Mouse (Mus musculus) heart, embryonic 15.5 days (tissue): Measurements from ENCODE around the gene C2cd4d. TPM values are rescaled to one million over a fixed set of nuclear protein-coding genes. Genes with fewer than 3 reads are reported as not detected.
A peak's percentile ranks its signal among the peaks of the same experiment; 100 is the strongest.

Source experiments
- ATAC-seq: fragments of 200-750 bp; cut with Nextera tagmentation; replicated peaks from 2 replicates; pipeline ENCODE4 v1.8.0; 2017; ENCODE audit warnings: low read depth, moderate TSS enrichment; ENCODE audit not compliant: insufficient number of reproducible peaks, insufficient read depth, low FRiP score
- H3K27ac ChIP-seq: fragments of 300-500 bp; sonication (generic); 2 replicates; pipeline ENCODE4 v1.5.1; 2015; ENCODE audit warnings: mild to moderate bottlenecking, inconsistent platforms
- H3K27me3 ChIP-seq: fragments of 300-500 bp; sonication (generic); 2 replicates; pipeline ENCODE4 v1.6.1; 2015; ENCODE audit warnings: inconsistent platforms
- H3K36me3 ChIP-seq: fragments of 300-500 bp; sonication (generic); 2 replicates; pipeline ENCODE4 v1.6.1; 2015; ENCODE audit warnings: mild to moderate bottlenecking, inconsistent platforms
- H3K4me1 ChIP-seq: fragments of 300-500 bp; sonication (generic); replicated peaks from 2 replicates; pipeline ENCODE4 v1.6.1; 2015; ENCODE audit warnings: inconsistent platforms
- H3K4me2 ChIP-seq: fragments of 300-500 bp; sonication (generic); 2 replicates; pipeline ENCODE4 v1.6.1; 2015; ENCODE audit warnings: inconsistent platforms, mild to moderate bottlenecking, moderate library complexity
- H3K4me3 ChIP-seq: fragments of 300-500 bp; sonication (generic); 2 replicates; pipeline ENCODE4 v1.5.1; 2015; ENCODE audit warnings: mild to moderate bottlenecking, inconsistent platforms
- H3K9ac ChIP-seq: fragments of 300-500 bp; sonication (generic); 2 replicates; pipeline ENCODE4 v1.6.1; 2015; ENCODE audit warnings: mild to moderate bottlenecking, inconsistent platforms
- H3K9me3 ChIP-seq: fragments of 300-500 bp; sonication (generic); replicated peaks from 2 replicates; pipeline ENCODE4 v1.6.1; 2016; ENCODE audit warnings: inconsistent platforms
- WGBS: fragments of 180-500 bp; shearing (Covaris S2); methylation state at CpG from one replicate; pipeline ENCODE4 v1.1.7; 2015; ENCODE audit warnings: mixed read lengths; 5-methylcytosine and 5-hydroxymethylcytosine counted together
- polyA plus RNA-seq: library from polyadenylated mRNA; unstranded; fragments of >200 nt; fragmentation: Nextera tagmentation; extraction: Ambion mirVana; gene quantifications from 2 replicates; pipeline ENCODE4 v1.2.1, GENCODE M21; 2015

C2cd4d gene
- polyA plus RNA-seq, 1 experiment from 2014 or later: 0.19 TPM

DNA sequence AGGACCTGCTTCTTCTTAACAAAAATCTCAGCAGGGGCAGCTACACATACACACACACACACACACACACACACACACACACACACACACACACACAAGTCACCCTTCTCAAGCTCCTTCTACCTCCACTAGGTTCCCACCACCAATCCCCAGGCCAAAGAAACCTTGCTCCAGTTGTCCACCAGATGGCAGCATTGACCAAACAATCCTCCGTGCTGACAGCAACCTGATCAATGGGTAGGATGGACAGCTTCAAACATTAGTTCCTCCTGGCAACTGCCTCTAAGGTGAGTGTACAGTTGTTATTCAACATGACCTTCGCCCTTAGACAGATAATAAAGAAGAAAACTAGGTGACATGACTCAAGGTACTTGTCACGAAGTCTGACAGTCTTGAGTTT is 4.5 kb downstream of the C2cd4d start:
- 22% methylated on average over 3 of the region's 3 CpGs for WGBS
- H3K4me3 ChIP-seq: no peak overlapping the region
- no peaks in the 10 kb centered on the region for H3K36me3 ChIP-seq
- H3K9ac ChIP-seq: no peak overlapping the region
- no peak overlapping the region for H3K4me2 ChIP-seq
- ATAC-seq: no peak
- H3K27ac ChIP-seq: no peak overlapping the region
- no peaks in the 10 kb centered on the region for H3K9me3 ChIP-seq
- peaks cover 16% of the 10 kb centered on the region for H3K4me1 ChIP-seq
- peaks cover 42% of the 10 kb centered on the region for H3K27me3 ChIP-seq

DNA sequence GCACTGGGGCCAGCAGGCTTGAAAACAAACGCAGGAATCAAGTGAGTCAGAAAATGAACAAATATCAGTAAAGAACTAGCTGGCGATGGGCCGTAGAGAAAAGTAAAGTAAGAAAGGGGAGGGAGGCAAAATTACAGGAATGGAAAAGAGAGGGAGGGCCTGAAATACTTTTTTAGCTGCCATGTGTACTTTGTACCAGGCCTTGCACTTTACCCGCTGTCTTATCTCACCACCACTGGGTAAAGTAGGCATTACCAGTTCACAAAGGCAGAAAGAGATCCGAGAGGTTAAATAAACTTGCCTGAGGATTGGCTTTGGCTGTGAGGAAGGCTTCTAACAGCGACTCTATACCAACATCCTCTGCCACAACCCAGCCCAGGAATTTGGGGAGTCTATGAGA is 5.3 kb downstream of the C2cd4d start:
- H3K27ac ChIP-seq: no peak overlapping the region
- ATAC-seq: no peak
- peaks cover 37% of the 10 kb centered on the region for H3K27me3 ChIP-seq
- H3K4me1 ChIP-seq: peaks cover 23% of the 10 kb centered on the region
- no peaks in the 10 kb centered on the region for H3K9me3 ChIP-seq
- 76% methylated on average over 6 of the region's 6 CpGs for WGBS
- H3K9ac ChIP-seq: no peak overlapping the region
- H3K4me2 ChIP-seq: no peak overlapping the region
- H3K36me3 ChIP-seq: no peaks in the 10 kb centered on the region
- no peak overlapping the region for H3K4me3 ChIP-seq

DNA sequence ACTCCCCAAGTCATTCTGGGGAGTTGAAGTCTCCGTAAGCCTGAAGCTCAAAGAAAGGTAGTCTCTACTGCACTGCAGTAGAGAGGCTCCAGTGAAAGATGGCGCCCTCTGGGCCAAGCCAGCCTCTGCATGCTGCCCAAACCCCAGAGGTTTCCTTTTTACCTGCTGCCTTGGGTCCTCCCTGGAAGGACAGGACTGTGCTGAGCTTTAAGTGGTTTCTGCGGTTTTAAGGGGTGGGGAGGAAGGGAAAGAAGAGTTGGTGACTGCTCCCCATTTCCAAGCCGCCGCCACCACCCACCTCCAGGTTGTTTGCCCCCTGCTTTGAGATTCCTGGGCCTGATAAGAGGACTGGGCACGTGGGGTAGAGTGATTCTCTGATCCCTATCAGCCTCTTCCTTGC is 6.4 kb downstream of the C2cd4d start:
- Histone ChIP-seq H3K27ac (no peak overlapping the region), H3K4me2 (no peak overlapping the region), H3K9me3 (no peaks in the 10 kb centered on the region), H3K4me1 (peaks cover 29% of the 10 kb centered on the region), H3K9ac (no peak overlapping the region), H3K27me3 (peaks cover 31% of the 10 kb centered on the region), H3K4me3 (no peak overlapping the region), H3K36me3 (no peaks in the 10 kb centered on the region)
- ATAC-seq: no peak
- 62% methylated on average over 6 of the region's 6 CpGs for WGBS

DNA sequence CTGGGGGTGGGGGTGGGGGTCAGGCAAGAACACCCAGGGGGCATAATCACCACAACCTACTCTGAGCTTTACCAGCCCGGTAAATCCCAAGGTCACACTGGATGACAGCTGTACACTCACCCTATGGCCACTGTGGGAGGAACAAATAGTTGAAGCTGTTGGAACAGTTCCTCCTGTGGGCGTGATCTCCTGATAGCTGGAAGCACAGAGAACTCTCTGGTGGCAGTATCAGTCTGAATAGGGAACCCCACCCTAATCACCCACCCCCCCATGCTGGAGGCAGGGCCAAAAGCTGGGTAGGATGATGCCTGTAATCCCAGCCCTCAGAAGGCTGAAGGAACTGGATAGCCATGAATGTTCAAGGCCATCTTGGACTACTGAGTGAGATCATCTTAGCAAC is 7.5 kb downstream of the C2cd4d start:
- H3K9me3 ChIP-seq: no peaks in the 10 kb centered on the region
- peaks cover 23% of the 10 kb centered on the region for H3K27me3 ChIP-seq
- WGBS: 35% methylated on average over 2 of the region's 2 CpGs
- H3K9ac ChIP-seq: no peak overlapping the region
- H3K27ac ChIP-seq: no peak overlapping the region
- no peak for ATAC-seq
- H3K4me3 ChIP-seq: no peak overlapping the region
- H3K4me2 ChIP-seq: no peak overlapping the region
- peaks cover 31% of the 10 kb centered on the region for H3K4me1 ChIP-seq
- no peaks in the 10 kb centered on the region for H3K36me3 ChIP-seq

DNA sequence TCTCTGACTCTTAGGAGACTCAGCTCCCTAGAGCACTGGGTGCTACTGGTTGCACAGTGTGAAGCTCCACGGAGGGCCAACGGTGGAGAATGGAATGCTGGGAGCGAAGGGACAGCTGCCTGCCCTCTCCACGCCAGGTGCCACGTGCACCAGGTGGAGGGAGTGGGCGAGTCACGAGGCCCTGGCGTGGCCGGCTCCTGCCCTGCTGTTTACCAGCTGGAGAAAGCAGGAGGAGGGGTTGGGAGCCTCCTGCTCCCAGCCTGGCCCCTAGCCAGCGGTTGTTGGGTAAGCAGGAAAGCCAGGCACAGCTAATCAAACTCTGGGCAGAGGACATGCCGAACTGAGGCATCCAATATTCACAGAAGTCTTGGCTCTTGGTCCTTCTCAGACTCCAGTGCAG is 9.4 kb downstream of the C2cd4d start:
- Histone ChIP-seq H3K4me1 (peaks cover 31% of the 10 kb centered on the region), H3K27ac (0 out of 2 replicates have a peak overlapping the region, but pooled peaks have one; percentile 31), H3K9ac (no peak overlapping the region), H3K4me3 (peak overlapping the region; percentile 29), H3K9me3 (no peaks in the 10 kb centered on the region), H3K4me2 (peak overlapping the region; percentile 57), H3K27me3 (peaks cover 22% of the 10 kb centered on the region), H3K36me3 (no peaks in the 10 kb centered on the region)
- WGBS: 6% methylated on average over 11 of the region's 11 CpGs
- peak; percentile 56; the same call in 1 of the 2 replicates for ATAC-seq

DNA sequence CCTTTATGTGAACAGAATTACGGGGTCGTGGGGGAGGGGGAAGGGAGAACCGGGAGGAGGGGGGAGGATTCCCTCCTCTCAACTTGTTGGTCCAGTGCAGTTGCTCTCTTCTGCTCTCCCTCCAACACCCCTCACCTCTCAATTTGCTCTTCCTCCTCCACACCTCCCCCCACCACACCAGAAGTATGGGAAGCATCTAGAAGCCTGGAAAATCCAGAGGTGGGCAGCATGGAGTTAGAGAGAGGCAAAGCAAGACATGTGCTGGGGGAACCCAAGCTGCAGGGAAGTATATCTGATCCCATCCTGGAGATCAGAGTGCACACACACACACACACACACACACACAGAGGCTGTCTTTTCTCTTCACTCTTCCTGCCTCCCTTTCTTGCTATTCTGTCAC is 9.8 kb downstream of the C2cd4d start:
- peaks cover 31% of the 10 kb centered on the region for H3K4me1 ChIP-seq
- H3K27ac ChIP-seq: 0 out of 2 replicates have a peak overlapping the region, but pooled peaks have one; percentile 31
- peak overlapping the region; percentile 57 for H3K4me2 ChIP-seq
- no peaks in the 10 kb centered on the region for H3K9me3 ChIP-seq
- peaks cover 26% of the 10 kb centered on the region for H3K27me3 ChIP-seq
- H3K4me3 ChIP-seq: peak overlapping the region; percentile 29
- ATAC-seq: no peak
- H3K36me3 ChIP-seq: no peaks in the 10 kb centered on the region
- H3K9ac ChIP-seq: no peak overlapping the region
- 0% methylated on average over 3 of the region's 3 CpGs for WGBS

DNA sequence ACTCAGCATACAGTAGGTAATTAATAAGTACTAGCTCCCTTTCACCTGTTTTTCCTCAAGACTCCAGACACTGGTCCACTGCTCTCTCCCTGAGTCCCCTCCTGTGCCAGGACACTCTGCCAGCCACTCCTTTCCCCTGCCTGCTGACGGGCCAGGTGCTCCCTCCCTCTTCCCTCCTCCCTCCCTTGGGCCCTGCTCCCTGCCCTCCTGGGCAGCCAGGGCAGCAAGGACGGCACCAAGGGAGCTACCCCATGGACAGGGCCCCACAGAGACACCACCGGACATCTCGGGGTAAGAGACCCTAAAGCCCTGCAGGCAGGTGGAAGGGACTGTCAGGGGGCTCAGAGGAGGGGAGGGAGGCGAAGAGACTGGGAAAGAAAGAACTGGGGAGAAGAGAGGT is 10.4 kb downstream of the C2cd4d start, which contains the start of gene Rorc:
TSS of gene Rorc (plus strand) at position 154 of the 400 bp plus-strand sequence.
- Histone ChIP-seq H3K27me3 (peaks cover 30% of the 10 kb centered on the region), H3K36me3 (no peaks in the 10 kb centered on the region), H3K9ac (peak within 1 kb of the TSS; percentile 52), H3K9me3 (no peaks in the 10 kb centered on the region), H3K27ac (peak within 1 kb of the TSS; percentile 31; the same call in 1 of the 2 replicates), H3K4me2 (peak within 1 kb of the TSS; percentile 71), H3K4me1 (peaks cover 31% of the 10 kb centered on the region), H3K4me3 (peak within 1 kb of the TSS; percentile 48)
- no peak for ATAC-seq
- WGBS: 18% methylated on average over 5 of the region's 5 CpGs

DNA sequence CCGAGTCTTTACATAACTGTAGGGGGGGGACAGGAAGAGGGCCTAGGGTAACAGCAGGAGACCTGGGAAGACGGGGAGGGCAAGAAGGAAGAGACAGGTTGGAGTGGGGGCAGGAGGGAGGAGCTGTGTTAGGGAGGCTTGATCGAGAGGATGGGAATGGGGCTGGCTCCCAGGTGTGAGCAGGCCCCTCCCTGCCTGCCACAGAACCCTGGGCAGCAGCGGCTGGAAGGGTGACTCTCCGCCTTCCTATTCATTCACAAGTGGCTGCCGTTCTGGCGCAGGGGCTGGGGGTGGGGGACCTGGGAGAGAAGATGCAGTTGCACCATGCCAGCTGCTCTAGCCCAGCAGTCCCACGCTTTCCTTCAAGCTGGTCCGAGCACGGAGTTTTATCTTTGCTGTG is 10.9 kb downstream of the C2cd4d start:
- peak overlapping the region; percentile 23; the same call in 1 of the 2 replicates for H3K27ac ChIP-seq
- H3K9ac ChIP-seq: peak overlapping the region; percentile 52
- ATAC-seq: peak; percentile 40; the same call in 1 of the 2 replicates
- peaks cover 32% of the 10 kb centered on the region for H3K27me3 ChIP-seq
- peak overlapping the region; percentile 48 for H3K4me3 ChIP-seq
- peaks cover 31% of the 10 kb centered on the region for H3K4me1 ChIP-seq
- H3K9me3 ChIP-seq: no peaks in the 10 kb centered on the region
- 5% methylated on average over 9 of the region's 10 CpGs for WGBS
- no peaks in the 10 kb centered on the region for H3K36me3 ChIP-seq
- H3K4me2 ChIP-seq: peak overlapping the region; percentile 71

DNA sequence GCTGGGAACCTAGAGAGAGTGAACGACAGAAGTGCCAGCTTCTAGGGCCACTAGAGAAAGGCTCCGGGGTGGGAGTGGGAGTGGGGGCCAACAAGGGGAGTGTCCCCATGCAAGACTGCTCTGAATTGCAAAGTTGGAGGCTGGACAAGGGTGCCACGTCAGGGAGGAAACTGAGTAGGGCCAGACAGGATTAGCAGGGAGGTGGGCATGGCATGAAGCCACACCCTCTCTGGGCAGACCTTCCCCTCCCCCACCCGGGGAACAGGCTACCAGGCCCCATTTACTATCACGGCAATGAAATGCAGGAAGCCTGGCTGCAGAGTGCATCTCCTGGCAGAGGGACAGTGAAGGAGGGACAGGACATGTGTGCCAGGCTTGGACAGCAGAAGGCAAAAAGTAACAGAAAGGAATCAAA is 11.4 kb downstream of the C2cd4d start:
- Histone ChIP-seq H3K4me3 (peak overlapping the region; percentile 48), H3K9me3 (no peaks in the 10 kb centered on the region), H3K4me2 (peak overlapping the region; percentile 71), H3K27ac (no peak overlapping the region), H3K36me3 (no peaks in the 10 kb centered on the region), H3K27me3 (peaks cover 37% of the 10 kb centered on the region), H3K9ac (peak overlapping the region; percentile 52), H3K4me1 (peaks cover 31% of the 10 kb centered on the region)
- ATAC-seq: peak; percentile 58
- 3% methylated on average over 5 of the region's 5 CpGs for WGBS

DNA sequence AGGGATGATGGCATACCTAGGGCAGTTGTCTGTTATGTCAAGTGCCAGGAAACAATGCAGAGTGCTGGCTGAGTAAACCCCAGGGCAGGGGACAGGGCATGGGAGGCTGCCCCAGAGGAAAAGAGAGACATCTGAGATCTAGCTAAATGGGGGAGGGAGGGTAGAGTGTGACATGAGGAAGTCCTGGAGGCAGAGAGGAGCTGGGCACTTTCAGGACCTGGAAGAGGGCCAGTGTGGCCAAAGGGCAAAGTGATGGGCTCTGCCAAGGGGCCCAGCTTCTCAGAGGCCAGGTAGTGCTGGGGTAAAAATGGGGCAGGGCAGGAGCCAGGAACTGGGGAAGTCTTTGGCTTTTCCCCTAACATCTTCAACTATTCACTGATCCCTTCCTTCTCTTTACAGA is 12.4 kb downstream of the C2cd4d start:
- H3K9ac ChIP-seq: no peak overlapping the region
- ATAC-seq: no peak
- peaks cover 39% of the 10 kb centered on the region for H3K27me3 ChIP-seq
- H3K9me3 ChIP-seq: no peaks in the 10 kb centered on the region
- peaks cover 31% of the 10 kb centered on the region for H3K4me1 ChIP-seq
- H3K36me3 ChIP-seq: no peaks in the 10 kb centered on the region
- H3K4me2 ChIP-seq: no peak overlapping the region
- H3K4me3 ChIP-seq: no peak overlapping the region
- H3K27ac ChIP-seq: no peak overlapping the region

DNA sequence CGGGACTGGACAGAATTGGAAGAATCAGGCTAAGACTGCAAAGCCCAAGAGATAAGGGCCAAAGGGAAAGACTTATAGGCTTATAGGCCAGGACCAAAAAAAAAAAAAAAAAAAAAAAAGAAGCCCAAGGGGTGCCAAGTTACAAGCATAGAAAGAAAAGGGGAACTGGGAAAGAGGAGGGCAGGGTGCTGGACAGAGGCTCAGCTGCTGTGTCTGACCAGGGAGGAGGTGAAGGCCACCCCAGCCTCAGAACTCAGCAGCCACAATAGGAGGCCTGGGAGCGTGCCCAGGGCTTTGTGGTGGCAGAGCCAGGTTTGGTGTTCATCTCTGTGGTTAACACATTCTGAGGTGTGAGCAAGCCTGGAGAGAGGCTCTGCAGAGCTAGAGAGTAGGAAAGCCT is 12.9 kb downstream of the C2cd4d start:
- H3K27ac ChIP-seq: no peak overlapping the region
- H3K9me3 ChIP-seq: no peaks in the 10 kb centered on the region
- WGBS: 67% methylated on average over 2 of the region's 2 CpGs
- H3K4me1 ChIP-seq: peaks cover 31% of the 10 kb centered on the region
- no peaks in the 10 kb centered on the region for H3K36me3 ChIP-seq
- ATAC-seq: no peak
- H3K4me2 ChIP-seq: no peak overlapping the region
- H3K4me3 ChIP-seq: no peak overlapping the region
- peaks cover 39% of the 10 kb centered on the region for H3K27me3 ChIP-seq
- no peak overlapping the region for H3K9ac ChIP-seq

DNA sequence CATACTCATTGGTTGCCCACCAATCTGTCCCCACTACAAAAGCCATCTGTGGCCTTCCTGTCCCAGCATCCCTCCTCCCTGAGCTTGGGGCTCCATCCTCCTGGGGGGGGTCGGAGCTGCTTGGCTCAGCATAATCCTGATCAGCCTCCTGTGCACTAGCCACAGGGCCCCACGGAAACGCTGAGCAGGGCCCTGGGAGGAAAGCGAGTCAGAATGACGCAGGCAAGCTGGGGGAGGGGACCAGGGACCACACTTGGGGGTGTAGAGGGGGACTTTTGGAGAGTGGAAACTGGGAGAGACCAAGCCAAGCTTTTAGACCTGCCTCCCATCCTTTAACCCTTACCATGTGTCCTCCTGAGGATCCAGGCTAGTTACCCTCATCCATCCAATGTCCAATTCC is 13.6 kb downstream of the C2cd4d start:
- no peak overlapping the region for H3K27ac ChIP-seq
- no peaks in the 10 kb centered on the region for H3K36me3 ChIP-seq
- no peak overlapping the region for H3K9ac ChIP-seq
- no peaks in the 10 kb centered on the region for H3K9me3 ChIP-seq
- 50% methylated on average over 5 of the region's 5 CpGs for WGBS
- no peak for ATAC-seq
- no peak overlapping the region for H3K4me2 ChIP-seq
- no peak overlapping the region for H3K4me3 ChIP-seq
- H3K27me3 ChIP-seq: peaks cover 41% of the 10 kb centered on the region
- H3K4me1 ChIP-seq: peaks cover 31% of the 10 kb centered on the region
